Mouse (Mus musculus) cortical plate, adult 2 months (tissue): Measurements from ENCODE around the gene Tmem116.

Experiments
- CTCF ChIP-seq: fragments of 200-500 bp; IDR thresholded peaks from 2 replicates; pipeline ENCODE4 v1.5.1; 2011; ENCODE audit warnings: mild to moderate bottlenecking, control low read depth, low read length; ENCODE audit not compliant: insufficient read depth; ENCODE audit errors: extremely low read depth
- POLR2A ChIP-seq: fragments of 200-500 bp; IDR thresholded peaks from 2 replicates; pipeline ENCODE4 v1.6.1; 2011; ENCODE audit warnings: mild to moderate bottlenecking, low read length, control low read depth; ENCODE audit not compliant: insufficient read depth; ENCODE audit errors: extremely low read depth

- TF ChIP-seq CTCF: no peak
- no peak for TF ChIP-seq POLR2A
Measured at GRCm38 (mm10) chr5:121455510-121456265, 4.0 kb downstream of the Tmem116 start.
